Mouse (Mus musculus) liver, adult 2 months (tissue): Measurements from ENCODE around the gene Cryzl1. TPM values are rescaled to one million over a fixed set of nuclear protein-coding genes. Genes with fewer than 3 reads are reported as not detected.

ENCODE experiments used
- DNase-seq: peaks from one replicate; pipeline ENCODE4 v3.0.0-alpha.2; 2011; ENCODE audit warnings: low read depth, low spot score; ENCODE audit errors: extremely low read depth
- H3K27ac ChIP-seq: fragments of 200-500 bp; replicated peaks from 2 replicates; pipeline ENCODE4 v1.5.1; 2012; ENCODE audit warnings: low read depth, mild to moderate bottlenecking, control low read depth, inconsistent platforms, low read length; ENCODE audit not compliant: insufficient read depth
- H3K27me3 ChIP-seq: fragments of 200-500 bp; 2 replicates; pipeline ENCODE4 v1.6.1; 2012; ENCODE audit warnings: mild to moderate bottlenecking, moderate library complexity, low read length, inconsistent platforms; ENCODE audit not compliant: control insufficient read depth, insufficient read depth
- H3K36me3 ChIP-seq: fragments of 200-500 bp; 2 replicates; pipeline ENCODE4 v1.6.1; 2012; ENCODE audit warnings: low read length, inconsistent platforms; ENCODE audit not compliant: control insufficient read depth, insufficient read depth
- H3K4me1 ChIP-seq: fragments of 200-500 bp; 2 replicates; pipeline ENCODE4 v1.6.1; 2011; ENCODE audit warnings: low read length; ENCODE audit not compliant: control insufficient read depth, insufficient read depth
- H3K4me3 ChIP-seq: fragments of 200-500 bp; 2 replicates; pipeline ENCODE4 v1.5.1; 2011; ENCODE audit warnings: low read depth, mild to moderate bottlenecking, control low read depth, low read length, moderate library complexity; ENCODE audit not compliant: insufficient read depth
- H3K79me2 ChIP-seq: fragments of 200-500 bp; 2 replicates; pipeline ENCODE4 v1.6.1; 2012; ENCODE audit warnings: inconsistent platforms, mild to moderate bottlenecking, low read length, moderate library complexity; ENCODE audit not compliant: control insufficient read depth, insufficient read depth
- H3K9ac ChIP-seq: fragments of 200-500 bp; 2 replicates; pipeline ENCODE4 v1.6.1; 2012; ENCODE audit warnings: low read depth, mild to moderate bottlenecking, control low read depth, inconsistent platforms, low read length
- CTCF ChIP-seq: fragments of 200-500 bp; IDR thresholded peaks from 2 replicates; pipeline ENCODE4 v1.5.1; 2011; ENCODE audit warnings: low read depth, low read length, control low read depth
- POLR2A ChIP-seq: fragments of 200-500 bp; IDR thresholded peaks from 2 replicates; pipeline ENCODE4 v1.6.1; 2011; ENCODE audit warnings: low read length, control low read depth; ENCODE audit not compliant: insufficient read depth; ENCODE audit errors: extremely low read depth
- WGBS: fragments of 180-500 bp; shearing (Covaris S2); methylation state at CpG from one replicate; pipeline ENCODE4 v1.1.7; 2018; 5-methylcytosine and 5-hydroxymethylcytosine counted together
- polyA plus RNA-seq: library from polyadenylated mRNA; depleted of rRNA; stranded (reverse); fragments of >200 nt; gene quantifications from 2 replicates; pipeline ENCODE4 v1.2.3, GENCODE M21; 2012; rRNA removed
- total RNA-seq: library from RNA; depleted of rRNA; stranded (reverse); fragments of >200 nt; gene quantifications from 2 replicates; pipeline ENCODE4 v1.2.3, GENCODE M21; 2014; rRNA removed

Cryzl1 gene
- total and polyA plus RNA-seq, 2 experiments, result 9.6 to 23.1 TPM

DNA sequence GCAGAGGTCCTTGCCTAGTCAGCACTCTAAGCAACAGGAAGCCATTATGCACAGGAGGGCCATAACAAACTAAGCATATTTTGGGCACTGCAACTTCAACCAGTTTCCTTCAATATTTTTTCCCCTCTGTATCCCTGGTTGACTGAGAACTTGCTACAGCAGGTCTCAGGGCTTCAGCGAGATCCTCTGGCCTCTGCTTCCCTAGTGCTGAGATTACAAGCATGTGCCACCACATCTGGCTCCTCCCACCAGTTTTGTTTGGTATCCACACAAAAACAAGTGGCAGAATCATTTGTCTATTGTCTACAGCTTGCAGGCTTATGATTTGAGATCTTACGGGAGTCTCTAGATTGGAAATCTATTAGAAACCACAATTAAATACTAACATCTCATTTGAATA is 83.9 kb downstream of the Cryzl1 start:
- peaks cover 20% of the 10 kb centered on the region for H3K36me3 ChIP-seq
- H3K27ac ChIP-seq, result no peak overlapping the region
- 83% methylated on average over 2 of the region's 2 CpGs for WGBS
- no peaks in the 10 kb centered on the region for H3K27me3 ChIP-seq
- H3K9ac ChIP-seq, result no peak overlapping the region
- no peaks in the 10 kb centered on the region; the same call in 1 of the 2 replicates for H3K79me2 ChIP-seq
- H3K4me1 ChIP-seq, result peaks cover 7% of the 10 kb centered on the region
- TF ChIP-seq POLR2A, result no peak
- TF ChIP-seq CTCF, result no peak
- DNase-seq, result no peak
- no peak overlapping the region for H3K4me3 ChIP-seq

DNA sequence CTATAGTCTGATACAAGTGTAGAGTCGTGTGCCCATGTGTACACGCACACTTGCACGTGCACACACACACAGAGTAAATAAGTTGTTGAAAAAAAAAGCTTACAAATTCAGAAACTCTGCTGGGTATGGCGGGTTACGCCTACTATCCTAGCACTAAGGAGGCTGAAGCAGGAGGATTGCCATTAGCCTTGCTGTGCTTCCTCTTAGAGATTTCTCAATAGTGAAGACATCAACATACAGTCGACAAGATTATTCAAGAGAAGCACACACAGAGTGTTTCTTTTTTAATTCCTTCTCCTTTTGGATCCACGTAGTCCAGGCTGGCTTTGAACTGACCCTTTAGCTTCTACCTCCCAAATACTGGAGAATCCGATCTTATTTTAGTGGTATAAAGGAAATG is 88.6 kb downstream of the Cryzl1 start:
- Histone ChIP-seq H3K79me2 (no peaks in the 10 kb centered on the region; the same call in 1 of the 2 replicates), H3K9ac (no peak overlapping the region), H3K27me3 (no peaks in the 10 kb centered on the region), H3K27ac (no peak overlapping the region), H3K4me1 (peaks cover 1% of the 10 kb centered on the region; the same call in 1 of the 2 replicates), H3K36me3 (peaks cover 51% of the 10 kb centered on the region), H3K4me3 (no peak overlapping the region)
- DNase-seq, result no peak
- 91% methylated on average over 8 of the region's 8 CpGs for WGBS
- TF ChIP-seq POLR2A (no peak), CTCF (no peak)

DNA sequence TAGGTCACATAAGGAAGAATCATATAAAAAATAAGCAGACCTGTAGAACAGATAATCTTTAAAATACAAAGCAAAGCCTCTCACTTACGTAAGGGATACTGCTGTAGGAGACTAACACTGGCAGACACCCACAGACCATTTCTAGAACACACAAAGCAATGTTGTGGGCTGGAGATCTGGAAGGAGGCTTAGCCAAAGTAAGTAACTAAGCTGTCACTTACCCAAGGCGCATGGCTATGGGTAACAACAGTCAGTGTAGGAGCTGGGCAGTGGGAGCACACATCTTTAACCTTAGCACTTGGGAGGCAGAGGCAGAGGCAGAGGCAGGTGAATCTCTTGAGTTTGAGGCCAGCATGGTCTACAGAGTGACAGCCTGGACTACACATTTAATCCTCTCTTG is 89.1 kb downstream of the Cryzl1 start:
- no peak for TF ChIP-seq CTCF
- no peak for TF ChIP-seq POLR2A
- 95% methylated on average over 2 of the region's 2 CpGs for WGBS
- no peak for DNase-seq
- Histone ChIP-seq H3K4me3 (no peak overlapping the region), H3K27me3 (no peaks in the 10 kb centered on the region), H3K9ac (no peak overlapping the region), H3K79me2 (no peaks in the 10 kb centered on the region; the same call in 1 of the 2 replicates), H3K4me1 (no peaks in the 10 kb centered on the region), H3K27ac (no peak overlapping the region), H3K36me3 (peaks cover 51% of the 10 kb centered on the region)

Other genes with a start within 250 kb of the Cryzl1 start
- 26.4 and 28.3 TPM in 2 replicates for gene Ifnar1, start 243.7 kb downstream of the Cryzl1 start, total RNA-seq
- gene Ifnar1, start 243.7 kb downstream of the Cryzl1 start, polyA plus RNA-seq, result 11.9 and 14.0 TPM in 2 replicates
- 8.2 and 10.4 TPM in 2 replicates for gene Ifngr2, start 181.9 kb downstream of the Cryzl1 start, total RNA-seq
- gene Ifngr2, start 181.9 kb downstream of the Cryzl1 start, polyA plus RNA-seq, result 7.3 TPM in 2 replicates
- gene Tmem50b, start 131.2 kb downstream of the Cryzl1 start, total RNA-seq, result 3.0 and 3.4 TPM in 2 replicates
- gene Tmem50b, start 131.2 kb downstream of the Cryzl1 start, polyA plus RNA-seq, result 4.9 and 6.2 TPM in 2 replicates
- gene Dnajc28, start 109.9 kb downstream of the Cryzl1 start, total RNA-seq, result 8.9 and 11.3 TPM in 2 replicates
- 1.9 and 2.2 TPM in 2 replicates for gene Dnajc28, start 109.9 kb downstream of the Cryzl1 start, polyA plus RNA-seq
- gene Gart, start 82.0 kb downstream of the Cryzl1 start, total RNA-seq, result 25.0 and 34.4 TPM in 2 replicates
- 21.3 and 23.9 TPM in 2 replicates for gene Gart, start 82.0 kb downstream of the Cryzl1 start, polyA plus RNA-seq
- 106 and 111 TPM in 2 replicates for gene Son, start 81.5 kb downstream of the Cryzl1 start, total RNA-seq
- gene Son, start 81.5 kb downstream of the Cryzl1 start, polyA plus RNA-seq, result 38.0 and 59.5 TPM in 2 replicates
- 2.3 and 3.0 TPM in 2 replicates for gene Donson, start 40.2 kb downstream of the Cryzl1 start, total RNA-seq
- gene Donson, start 40.2 kb downstream of the Cryzl1 start, polyA plus RNA-seq, result 1.6 and 2.9 TPM in 2 replicates
- gene Itsn1, start 306 bp upstream of the Cryzl1 start, total RNA-seq, result 13.6 and 16.5 TPM in 2 replicates
- 14.4 and 16.3 TPM in 2 replicates for gene Itsn1, start 306 bp upstream of the Cryzl1 start, polyA plus RNA-seq